ENCODE assay signal across 11 mouse cellular contexts in genomic region chr1:138559213-138560101, GRCm38 (mm10).
DNase-seq lines count a peak whose midpoint lies in the region; ATAC-seq and TF ChIP-seq lines count a peak whose summit lies in the region.
"Had no signal": no experiment of that assay in that cellular context is flagged by ENCODE, and none has a peak within 500 bp of the region (broad histone marks: within the 10 kb centered on the region; RNA-seq: fewer than 3 reads in every experiment).

No protein-coding gene starts in this region.

- intact Hi-C loops in heart, adult 2 months (cut with DNase I): loop anchor here (1.0 to 5.0 kb wide), 4 partner anchors 62 to 232 kb away; no protein-coding TSS in a partner anchor

- H3K9ac ChIP-seq in forebrain, embryonic 14.5 days (ENCODE audit: low read length): no peak overlapping the region
- no peak overlapping the region for H3K9ac ChIP-seq in midbrain, embryonic 12.5 days (replicated peaks)
- H3K9ac ChIP-seq in heart, adult 2 months (ENCODE audit: low read depth, low read length): no peak overlapping the region

- no peaks in the 10 kb centered on the region for H3K9me3 ChIP-seq in forebrain, embryonic 14.5 days (replicated peaks; ENCODE audit: control insufficient read depth, low read length)
- no peaks in the 10 kb centered on the region for H3K9me3 ChIP-seq in midbrain, embryonic 12.5 days

- no peak for TF ChIP-seq POLR2A in small intestine, adult 2 months (IDR thresholded peaks at IDR 0.05; ENCODE audit: low read depth, low read length)
- no peak for TF ChIP-seq POLR2A in heart, adult 2 months (IDR thresholded peaks at IDR 0.05; ENCODE audit: insufficient read depth, low read depth, low read length)

- H3K36me3 ChIP-seq in forebrain, embryonic 14.5 days (ENCODE audit: control insufficient read depth, insufficient read depth, low read length): no peaks in the 10 kb centered on the region
- no peaks in the 10 kb centered on the region for H3K36me3 ChIP-seq in midbrain, embryonic 12.5 days
- H3K36me3 ChIP-seq in small intestine, adult 2 months (ENCODE audit: control insufficient read depth, insufficient read depth, low read length): no peaks in the 10 kb centered on the region
- H3K36me3 ChIP-seq in heart, adult 2 months (ENCODE audit: control insufficient read depth, insufficient read depth, low read length): no peaks in the 10 kb centered on the region

- WGBS in forebrain, embryonic 14.5 days: 49% methylated on average over 12 of the region's 12 CpGs
- WGBS in midbrain, embryonic 12.5 days: 32% methylated on average over 12 of the region's 12 CpGs
- WGBS in small intestine, adult 2 months: 82% methylated on average over 12 of the region's 12 CpGs
- 78% methylated on average over 12 of the region's 12 CpGs for WGBS in heart, adult 2 months

- no peak overlapping the region for H3K4me3 ChIP-seq in forebrain, embryonic 14.5 days (ENCODE audit: low read depth, low read length)
- no peak overlapping the region for H3K4me3 ChIP-seq in midbrain, embryonic 12.5 days
- H3K4me3 ChIP-seq in small intestine, adult 2 months (ENCODE audit: low read depth, low read length): peak overlapping the region; percentile 48
- H3K4me3 ChIP-seq in heart, adult 2 months: no peak overlapping the region

- peak; percentile 83 for ATAC-seq in forebrain, embryonic 14.5 days
- ATAC-seq in midbrain, embryonic 12.5 days (ENCODE audit: low FRiP score, low read depth): peak; percentile 79
- ATAC-seq in monocyte, adult 5-6 weeks (replicated peaks; ENCODE audit: insufficient number of reproducible peaks, low FRiP score, low TSS enrichment, poor library complexity, severe bottlenecking): no peak
- no peak; the same call in 1 of the 2 replicates for ATAC-seq in megakaryocyte progenitor cell, adult 5-6 weeks (replicated peaks; ENCODE audit: poor library complexity)
- ATAC-seq: intestine, embryonic 16.5 days had no signal

- TF ChIP-seq CTCF in small intestine, adult 2 months (IDR thresholded peaks at IDR 0.05; ENCODE audit: extremely low read depth, insufficient read length, insufficient replicate concordance, low read depth, low read length): no peak
- no peak for TF ChIP-seq CTCF in heart, adult 2 months (IDR thresholded peaks at IDR 0.05)

- H3K4me1 ChIP-seq in forebrain, embryonic 14.5 days (ENCODE audit: control insufficient read depth, insufficient read depth, low read length): no peaks in the 10 kb centered on the region
- H3K4me1 ChIP-seq in midbrain, embryonic 12.5 days: peaks cover 6% of the 10 kb centered on the region
- no peaks in the 10 kb centered on the region for H3K4me1 ChIP-seq in small intestine, adult 2 months (ENCODE audit: control insufficient read depth, insufficient read depth, insufficient read length, low read length)
- peaks cover 2% of the 10 kb centered on the region; the same call in 1 of the 2 replicates for H3K4me1 ChIP-seq in heart, adult 2 months (ENCODE audit: control insufficient read depth, insufficient read depth, low read length)

- DNase-seq in spleen, postnatal 36 days (ENCODE audit: low spot score in 2 of 2): peak; percentile 45 to 47
- no peak for DNase-seq in spleen, postnatal 14 days (ENCODE audit: low spot score in 2 of 2)
- DNase-seq in forebrain, embryonic 14.5 days (ENCODE audit: low spot score): peak; percentile 42
- DNase-seq in heart, adult 2 months: no peak
- DNase-seq: gastrocnemius, postnatal 10 days; lung, postnatal 4 days had no signal

- peak overlapping the region; percentile 52; the same call in 1 of the 2 replicates for H3K27ac ChIP-seq in forebrain, embryonic 14.5 days (ENCODE audit: low read depth, low read length)
- H3K27ac ChIP-seq in midbrain, embryonic 12.5 days (replicated peaks): peak overlapping the region; percentile 82
- H3K27ac ChIP-seq in small intestine, adult 2 months (ENCODE audit: insufficient read depth, low read depth, low read length): no peak overlapping the region
- no peak overlapping the region for H3K27ac ChIP-seq in heart, adult 2 months

- H3K27me3 ChIP-seq in forebrain, embryonic 14.5 days (replicated peaks; ENCODE audit: control insufficient read depth, insufficient read depth, low read length): no peaks in the 10 kb centered on the region
- H3K27me3 ChIP-seq in midbrain, embryonic 12.5 days: no peaks in the 10 kb centered on the region
- no peaks in the 10 kb centered on the region for H3K27me3 ChIP-seq in small intestine, adult 2 months (ENCODE audit: control insufficient read depth, insufficient read depth, low read length)
- H3K27me3 ChIP-seq in heart, adult 2 months (ENCODE audit: control insufficient read depth, insufficient read depth, low read length): no peaks in the 10 kb centered on the region

- no peak overlapping the region for H3K4me2 ChIP-seq in forebrain, embryonic 14.5 days (ENCODE audit: low read length)
- H3K4me2 ChIP-seq in midbrain, embryonic 12.5 days (replicated peaks): peak overlapping the region; percentile 33; the same call in 1 of the 2 replicates

- peaks cover 8% of the 10 kb centered on the region; the same call in 1 of the 2 replicates for H3K79me2 ChIP-seq in heart, adult 2 months (replicated peaks; ENCODE audit: control insufficient read depth, insufficient read depth, low read length)

- TF ChIP-seq EP300 in heart, adult 2 months (IDR thresholded peaks at IDR 0.05; ENCODE audit: insufficient read depth, low read depth, low read length): no peak

Comparison
In these comparisons a context has a peak if more than half of its experiments do, and no peak if none do; other contexts are left out.
1. DNase-seq: peak in spleen, postnatal 36 days (2 of 2) and forebrain, embryonic 14.5 days (single experiment); none in spleen, postnatal 14 days (0 of 2) and heart, adult 2 months (0 of 2).
2. ATAC-seq: peak in forebrain, embryonic 14.5 days (single experiment) and midbrain, embryonic 12.5 days (single experiment); none in monocyte, adult 5-6 weeks (single experiment) and megakaryocyte progenitor cell, adult 5-6 weeks (single experiment).
3. H3K27ac ChIP-seq: peak in forebrain, embryonic 14.5 days (single experiment) and midbrain, embryonic 12.5 days (single experiment); none in small intestine, adult 2 months (single experiment) and heart, adult 2 months (single experiment).